Mouse (Mus musculus): Measurements from ENCODE around the gene Gm3409. TPM values are rescaled to one million over a fixed set of nuclear protein-coding genes. Genes with fewer than 3 reads are reported as not detected.

The Gm3409 gene
- total and polyA plus RNA-seq, 3 experiments = not detected

Other genes starting within 250 kb of the Gm3409 start
- gene Wasf3, start 152.7 kb upstream of the Gm3409 start, total RNA-seq (2021) = 10 to 100 TPM; 21.0 to 22.9 TPM
- 24.9 and 34.2 TPM in 2 replicates for gene Wasf3, start 152.7 kb upstream of the Gm3409 start, polyA plus RNA-seq (2012; rRNA removed)
- gene Gm6408, start 55.7 kb upstream of the Gm3409 start, total RNA-seq (2021) = not detected
- not detected in 2 replicates for gene Gm6408, start 55.7 kb upstream of the Gm3409 start, polyA plus RNA-seq (2012; rRNA removed)
- not detected for gene Gm6370, start 46.3 kb upstream of the Gm3409 start, total RNA-seq (2021)
- gene Gm6370, start 46.3 kb upstream of the Gm3409 start, polyA plus RNA-seq (2012; rRNA removed) = not detected in 2 replicates
- not detected for gene 4930449I24Rik, start 35.2 kb upstream of the Gm3409 start, total RNA-seq (2021)
- gene 4930449I24Rik, start 35.2 kb upstream of the Gm3409 start, polyA plus RNA-seq (2012; rRNA removed) = not detected in 2 replicates
- not detected for gene Gm3402, start 23.5 kb upstream of the Gm3409 start, total RNA-seq (2021)
- not detected in 2 replicates for gene Gm3402, start 23.5 kb upstream of the Gm3409 start, polyA plus RNA-seq (2012; rRNA removed)
- gene Gm3404, start 11.8 kb upstream of the Gm3409 start, total RNA-seq (2021) = not detected
- not detected in 2 replicates for gene Gm3404, start 11.8 kb upstream of the Gm3409 start, polyA plus RNA-seq (2012; rRNA removed)
- not detected for gene Gm3415, start 18.5 kb downstream of the Gm3409 start, total RNA-seq (2021)
- not detected in 2 replicates for gene Gm3415, start 18.5 kb downstream of the Gm3409 start, polyA plus RNA-seq (2012; rRNA removed)
- not detected for gene Gpr12, start 47.6 kb downstream of the Gm3409 start, total RNA-seq (2021)
- not detected in 2 replicates for gene Gpr12, start 47.6 kb downstream of the Gm3409 start, polyA plus RNA-seq (2012; rRNA removed)

Data from adrenal gland, adult 2 months (tissue).